ENCODE assay signal across 14 mouse cellular contexts in genomic region chr2:162273826-162274225, GRCm38 (mm10).
DNase-seq lines count a peak whose midpoint lies in the region.
"Had no signal": no experiment of that assay in that cellular context is flagged by ENCODE, and none has a peak within 500 bp of the region (broad histone marks: within the 10 kb centered on the region; RNA-seq: fewer than 3 reads in every experiment).

No protein-coding gene starts in this region.

- intact Hi-C loops in left cerebral cortex, postnatal 14 days (cut with DNase I) = no loop called here

- peak; percentile 29 for DNase-seq in layer of hippocampus, adult 11-12 months (ENCODE audit: low spot score)
- DNase-seq in layer of hippocampus, postnatal 10 days (ENCODE audit: low spot score in 2 of 2) = no peak
- DNase-seq in right cerebral cortex, postnatal 25 days = peak; percentile 25
- no peak for DNase-seq in right cerebral cortex, postnatal 14 days
- peak; percentile 19 to 49 for DNase-seq in left cerebral cortex, postnatal 14 days (ENCODE audit: low spot score in 2 of 2)
- no peak for DNase-seq in retina, postnatal 1 day
- DNase-seq in kidney, postnatal 4 days = no peak
- DNase-seq: adrenal gland, postnatal 36 days; cerebellum, adult 2 months; cerebellum, postnatal 36 days; gastrocnemius, postnatal 36 days; liver; lung, postnatal 10 days; thymus, postnatal 36 days had no signal

Comparison
In these comparisons a context has a peak if more than half of its experiments do, and no peak if none do; other contexts are left out.
1. DNase-seq: peak in layer of hippocampus, adult 11-12 months (single experiment), right cerebral cortex, postnatal 25 days (single experiment) and left cerebral cortex, postnatal 14 days (2 of 2); none in layer of hippocampus, postnatal 10 days (0 of 2), right cerebral cortex, postnatal 14 days (single experiment), retina, postnatal 1 day (single experiment) and kidney, postnatal 4 days (0 of 2).